Mouse (Mus musculus): ENCODE data around the gene Plppr3.

Gene Plppr3

GRCm38 (mm10) chr10:79865801-79866295 is 8.6 kb downstream of the Plppr3 start:
- DNase-seq (ENCODE audit: low read depth, low spot score) = peak; percentile 26

- peak; percentile 20 for DNase-seq (ENCODE audit: low read depth, low spot score)
Measured at GRCm38 (mm10) chr10:79865189-79865601, 9.2 kb downstream of the Plppr3 start.

GRCm38 (mm10) chr10:79864351-79865188 is 9.9 kb downstream of the Plppr3 start:
- DNase-seq (ENCODE audit: low read depth, low spot score) = peak; percentile 76

DNA sequence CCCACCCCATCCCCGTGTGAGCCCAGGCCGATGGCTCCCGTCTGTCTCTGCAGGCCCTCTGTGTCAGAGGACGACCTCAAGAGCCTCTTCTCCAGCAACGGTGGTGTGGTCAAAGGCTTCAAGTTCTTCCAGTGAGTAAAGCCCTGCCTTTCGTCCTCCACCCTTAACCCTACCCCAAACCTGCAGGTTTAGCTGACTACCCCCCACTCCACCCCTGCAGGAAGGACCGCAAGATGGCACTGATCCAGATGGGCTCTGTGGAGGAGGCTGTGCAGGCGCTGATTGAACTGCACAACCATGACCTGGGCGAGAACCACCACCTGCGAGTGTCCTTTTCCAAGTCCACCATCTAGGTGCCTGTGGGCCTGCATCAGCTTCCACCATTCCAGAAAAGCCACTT is 11.5 kb downstream of the Plppr3 start:
- DNase-seq (ENCODE audit: low read depth, low spot score) = no peak

DNA sequence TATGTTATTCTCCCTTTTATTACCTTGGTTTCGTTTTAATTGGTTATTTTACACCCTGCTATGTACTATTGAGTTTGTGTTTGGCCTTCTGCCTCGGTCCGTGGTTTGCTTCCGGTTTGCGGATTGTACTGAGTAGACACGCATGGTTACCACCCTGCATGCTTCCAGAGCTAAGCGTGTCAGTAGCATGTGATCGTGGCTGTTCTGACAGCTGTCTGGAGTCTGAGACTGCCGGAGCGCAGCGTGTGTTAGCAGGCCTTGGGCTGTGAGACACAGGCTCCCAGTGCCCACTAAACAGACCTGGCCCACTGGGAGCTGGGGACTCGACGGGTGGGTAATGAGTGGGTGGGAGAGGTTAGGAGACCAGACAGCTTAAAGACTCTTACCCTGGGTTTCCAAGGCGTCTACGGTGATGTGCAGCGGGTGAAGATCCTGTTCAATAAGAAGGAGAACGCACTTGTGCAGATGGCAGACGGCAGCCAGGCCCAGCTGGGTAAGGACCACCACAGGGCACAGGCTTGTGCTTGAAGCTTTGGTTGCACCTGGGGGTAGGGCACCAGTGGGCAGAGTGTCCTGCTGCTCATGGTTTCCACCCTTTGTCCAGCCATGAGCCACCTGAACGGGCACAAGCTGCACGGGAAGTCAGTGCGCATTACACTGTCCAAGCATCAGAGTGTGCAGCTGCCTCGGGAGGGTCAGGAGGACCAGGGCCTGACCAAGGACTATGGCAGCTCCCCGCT is 12.2 kb downstream of the Plppr3 start:
- DNase-seq (ENCODE audit: low read depth, low spot score) = no peak

DNA sequence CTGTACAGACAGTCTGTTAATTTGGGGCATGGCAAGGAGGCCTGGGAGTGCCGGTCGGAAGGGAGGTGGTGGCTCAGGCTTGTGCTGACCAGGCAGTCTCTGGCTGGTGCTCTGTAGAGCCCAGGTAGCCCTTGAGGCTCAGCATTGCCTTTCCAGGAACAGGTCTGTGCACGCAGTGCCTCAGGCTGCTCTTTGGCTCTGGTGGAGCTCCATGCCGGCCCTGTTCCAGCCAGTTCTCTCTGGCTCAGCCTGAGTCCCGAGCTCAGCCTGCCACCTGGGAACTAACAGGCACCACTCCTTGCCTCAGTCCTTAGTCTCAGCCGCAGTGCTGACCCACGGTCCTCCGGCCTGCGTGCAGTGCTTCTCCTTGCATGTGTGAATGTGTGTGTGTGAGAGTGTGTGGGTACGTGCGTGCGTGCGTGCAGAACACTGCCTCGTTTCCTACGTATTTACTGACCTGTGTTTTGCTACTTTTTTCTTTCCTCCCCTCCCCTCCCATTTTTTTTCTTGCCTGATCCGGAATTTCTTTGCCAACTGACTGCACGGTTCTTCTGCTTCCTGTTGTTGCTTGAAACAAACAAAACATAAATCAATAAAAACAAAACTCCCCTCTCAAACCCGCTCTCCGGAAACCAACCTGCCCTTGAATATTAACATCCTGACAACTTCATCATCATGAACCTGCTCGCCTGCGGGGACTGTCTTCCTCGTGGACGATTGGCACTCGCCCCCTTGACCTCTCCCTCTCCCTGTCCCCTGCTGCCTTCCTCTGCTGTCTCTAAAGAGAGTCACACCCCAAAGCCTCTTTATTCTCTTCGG is 13.0 kb downstream of the Plppr3 start:
- no peak for DNase-seq (ENCODE audit: low read depth, low spot score)

- DNase-seq (ENCODE audit: low read depth, low spot score) = no peak
Measured at GRCm38 (mm10) chr10:79860079-79860911, 14.1 kb downstream of the Plppr3 start.

DNA sequence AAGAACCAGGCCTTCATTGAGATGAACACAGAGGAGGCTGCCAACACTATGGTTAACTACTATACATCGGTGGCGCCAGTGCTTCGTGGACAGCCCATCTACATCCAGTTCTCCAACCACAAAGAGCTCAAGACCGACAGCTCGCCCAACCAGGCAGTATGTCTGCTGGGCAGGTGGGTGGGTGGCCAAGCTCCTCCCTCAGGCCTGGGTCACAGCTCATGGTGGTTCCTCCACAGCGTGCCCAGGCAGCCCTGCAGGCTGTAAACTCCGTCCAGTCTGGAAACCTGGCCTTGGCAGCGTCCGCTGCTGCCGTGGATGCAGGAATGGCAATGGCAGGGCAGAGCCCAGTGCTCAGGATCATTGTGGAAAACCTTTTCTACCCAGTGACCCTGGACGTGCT is 15.3 kb downstream of the Plppr3 start:
- DNase-seq (ENCODE audit: low read depth, low spot score) = peak; percentile 32

DNA sequence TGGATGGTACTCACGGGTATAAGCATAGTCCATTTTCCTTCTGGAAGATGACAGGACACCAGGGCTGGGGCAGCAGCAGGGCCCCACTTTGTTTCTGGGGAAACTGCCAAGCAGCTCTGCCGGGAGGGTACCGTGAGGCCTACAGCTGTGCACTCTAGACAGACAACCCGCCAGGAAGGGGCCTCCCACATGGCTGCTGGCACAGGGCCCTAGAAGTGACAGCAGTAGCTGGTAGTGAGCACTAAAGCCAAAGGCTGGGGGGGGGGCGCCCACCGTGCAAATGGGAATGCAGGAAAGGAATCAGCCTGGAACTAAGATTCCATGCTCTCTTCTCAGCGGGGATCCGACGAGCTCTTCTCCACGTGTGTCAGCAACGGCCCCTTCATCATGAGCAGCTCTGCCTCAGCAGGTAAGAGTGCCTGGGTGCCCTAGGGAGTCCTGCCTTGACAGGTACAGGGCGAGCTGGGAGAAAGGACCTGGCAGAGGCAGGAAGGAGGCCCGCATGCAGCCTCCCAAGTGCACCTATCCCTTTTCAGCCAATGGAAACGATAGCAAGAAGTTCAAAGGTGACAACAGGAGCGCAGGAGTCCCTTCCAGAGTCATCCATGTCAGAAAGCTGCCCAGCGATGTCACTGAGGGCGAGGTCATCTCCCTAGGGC is 15.9 kb downstream of the Plppr3 start:
- peak; percentile 72 for DNase-seq (ENCODE audit: low read depth, low spot score)

DNA sequence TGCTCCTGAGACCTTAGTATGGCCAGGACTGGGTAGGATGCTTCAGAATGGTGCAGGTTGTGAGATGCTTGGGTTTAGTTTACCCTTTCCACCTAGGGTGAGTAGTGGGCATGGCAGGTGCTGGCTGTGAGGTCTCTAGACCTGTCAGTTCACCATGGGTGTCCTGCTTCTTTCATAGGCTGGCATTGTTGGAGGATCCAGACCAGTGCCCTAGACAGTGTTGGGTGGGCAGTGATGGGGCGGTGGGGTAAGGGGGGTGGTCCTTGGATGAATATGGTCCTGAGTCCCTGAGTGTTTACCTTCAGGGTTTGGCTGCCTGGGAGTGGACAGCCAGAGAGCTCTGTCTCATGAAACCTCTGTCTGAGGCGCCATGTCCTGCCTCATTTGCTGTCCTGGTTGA is 16.5 kb downstream of the Plppr3 start:
- no peak for DNase-seq (ENCODE audit: low read depth, low spot score)

DNA sequence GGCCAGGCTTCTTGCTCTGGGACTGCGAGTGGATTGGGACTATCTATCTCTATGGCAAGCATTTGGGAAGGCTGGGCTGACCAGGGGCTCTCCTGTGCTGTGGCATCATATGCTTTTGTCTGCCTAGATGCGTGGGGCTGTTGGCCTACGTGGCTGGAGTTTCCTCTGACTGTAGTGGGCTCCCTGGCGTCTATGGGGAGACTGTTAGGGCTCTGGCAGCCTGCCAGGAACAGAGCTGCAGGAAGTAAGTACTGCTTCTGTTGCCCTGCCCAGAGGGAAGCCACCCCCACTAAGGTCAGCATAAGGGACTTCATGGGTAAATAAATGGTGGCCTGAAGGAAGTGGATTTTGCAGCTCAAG is 17.0 kb downstream of the Plppr3 start:
- DNase-seq (ENCODE audit: low read depth, low spot score) = peak; percentile 69

DNA sequence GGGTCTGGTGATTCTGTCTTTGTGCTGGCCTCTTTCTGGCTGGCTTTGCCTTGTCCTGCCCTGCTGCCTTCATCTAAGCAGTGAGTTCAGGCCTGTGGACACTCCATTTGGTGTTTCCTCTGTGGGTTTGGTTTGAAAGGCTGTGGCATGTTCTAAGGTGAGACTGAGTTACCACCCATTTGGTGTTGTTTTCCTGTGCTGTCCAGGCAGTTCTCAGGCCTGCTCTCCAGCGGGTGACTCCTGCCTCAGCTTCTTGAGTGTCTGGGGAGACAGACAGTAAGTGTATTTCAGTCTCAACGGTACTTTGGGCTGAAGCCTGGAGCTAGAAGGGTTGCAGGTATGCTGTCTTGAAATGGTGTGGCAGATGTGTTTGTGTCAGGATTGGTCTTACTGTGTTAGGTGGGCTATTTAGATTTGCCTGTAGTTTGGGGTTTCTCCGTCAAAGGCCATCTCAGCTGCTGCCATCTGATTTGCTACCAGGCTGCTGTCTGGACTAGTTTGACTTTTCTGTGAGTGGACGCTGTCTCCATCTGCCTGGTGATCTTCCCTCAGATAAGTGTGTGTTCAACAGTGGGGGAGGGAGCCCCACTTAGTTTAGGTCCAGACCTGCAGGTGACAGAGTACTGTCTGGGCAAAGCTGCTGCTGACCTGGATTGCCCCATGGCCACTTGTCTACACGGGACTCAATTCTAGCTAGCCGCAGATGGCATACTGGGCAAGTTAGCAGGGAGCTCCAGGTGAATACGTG is 17.6 kb downstream of the Plppr3 start:
- DNase-seq (ENCODE audit: low read depth, low spot score) = peak; percentile 26

DNA sequence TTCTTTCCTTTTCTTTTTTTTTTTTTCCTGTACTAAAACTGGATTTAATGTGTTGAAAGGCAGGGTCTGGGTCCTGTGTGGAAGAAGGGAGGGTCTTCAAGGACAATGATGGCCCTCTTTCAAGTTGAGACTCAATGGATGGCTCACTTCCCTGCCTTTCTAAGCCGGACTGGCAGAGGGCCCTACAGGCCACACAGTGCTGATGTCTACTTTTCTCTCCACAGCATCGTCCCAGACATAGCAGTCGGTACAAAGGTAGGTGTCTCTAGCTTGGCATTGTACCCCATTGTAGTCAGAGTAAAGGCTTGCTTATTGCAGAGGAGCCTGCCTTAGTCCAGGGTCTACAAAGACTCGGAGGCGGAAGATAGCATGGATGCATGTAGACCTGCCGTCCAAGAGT is 18.2 kb downstream of the Plppr3 start:
- DNase-seq (ENCODE audit: low read depth, low spot score) = no peak

DNA sequence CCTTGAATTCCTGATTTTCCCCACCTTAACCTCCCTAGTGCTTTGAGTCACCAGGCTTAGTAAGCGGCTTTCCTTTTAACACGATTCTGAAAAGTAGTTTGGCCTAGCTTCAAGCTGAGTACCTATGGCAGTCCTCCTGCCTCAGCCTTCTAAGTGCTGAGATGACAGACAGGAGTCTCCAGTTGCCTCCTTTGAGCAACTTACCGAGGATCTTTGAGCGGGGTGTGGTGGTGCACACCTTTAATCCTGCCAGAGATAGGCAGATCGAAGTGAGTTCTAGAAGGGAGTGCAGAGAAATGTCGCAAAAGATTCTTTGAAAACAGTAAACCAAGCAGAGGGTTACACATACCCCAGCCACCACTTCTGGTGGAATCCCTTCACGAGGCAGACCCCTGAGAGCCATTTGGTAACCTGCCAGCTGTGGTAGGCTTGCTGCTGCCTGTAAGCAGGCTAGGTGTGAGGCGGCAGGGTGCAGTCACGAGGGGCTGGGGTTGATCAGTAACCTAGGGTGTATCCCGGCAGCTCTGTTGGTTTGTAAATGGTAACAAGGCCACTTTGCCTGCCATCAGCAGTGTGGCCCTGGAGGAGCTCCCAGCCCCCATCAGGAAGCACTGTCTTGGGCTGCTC is 18.8 kb downstream of the Plppr3 start:
- DNase-seq (ENCODE audit: low read depth, low spot score) = peak; percentile 40

DNA sequence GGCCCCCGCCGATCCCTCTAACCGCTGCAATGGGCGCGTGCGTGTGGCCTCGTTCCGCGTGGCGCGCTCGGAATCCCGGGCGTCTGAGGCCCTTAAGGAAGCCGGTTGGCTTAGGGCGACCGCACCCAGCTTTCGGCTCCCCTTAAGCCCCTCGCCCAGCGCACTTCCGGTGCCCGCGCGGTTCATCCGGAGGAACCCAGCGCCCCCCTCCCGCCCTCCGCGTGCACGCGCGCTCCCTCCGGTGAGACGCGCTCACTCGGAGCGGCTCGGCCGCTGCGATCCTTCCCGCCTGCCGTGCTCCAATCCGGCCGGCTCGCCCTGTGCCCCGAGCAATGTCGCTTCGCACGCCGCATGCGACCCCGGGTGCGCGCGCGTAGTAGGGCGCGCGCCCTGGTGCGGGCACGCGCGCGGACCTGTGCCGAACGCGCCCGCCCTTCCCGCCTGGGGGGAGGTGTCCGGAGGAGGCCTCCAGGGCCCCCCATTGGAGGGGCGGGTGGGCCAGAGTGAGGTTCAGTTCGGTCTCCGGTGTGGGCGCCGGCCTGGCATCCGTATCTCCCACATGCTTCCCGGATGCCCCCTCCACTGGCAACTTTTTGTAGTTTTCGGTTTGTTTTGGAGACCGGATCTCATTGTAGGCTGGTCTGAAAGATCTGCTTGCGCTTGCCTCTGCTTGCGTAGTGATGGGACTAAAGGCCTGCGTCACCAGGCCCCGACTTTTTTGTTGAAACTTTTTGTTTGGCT is 19.5 kb downstream of the Plppr3 start:
- peak; percentile 57 for DNase-seq (ENCODE audit: low read depth, low spot score)

- peak; percentile 100 for DNase-seq (ENCODE audit: low read depth, low spot score)
Measured at GRCm38 (mm10) chr10:79853860-79854795, 20.3 kb downstream of the Plppr3 start, which contains the start of gene Ptbp1. Gene Ptbp1 (plus strand): TSS chr10:79854427.

DNA sequence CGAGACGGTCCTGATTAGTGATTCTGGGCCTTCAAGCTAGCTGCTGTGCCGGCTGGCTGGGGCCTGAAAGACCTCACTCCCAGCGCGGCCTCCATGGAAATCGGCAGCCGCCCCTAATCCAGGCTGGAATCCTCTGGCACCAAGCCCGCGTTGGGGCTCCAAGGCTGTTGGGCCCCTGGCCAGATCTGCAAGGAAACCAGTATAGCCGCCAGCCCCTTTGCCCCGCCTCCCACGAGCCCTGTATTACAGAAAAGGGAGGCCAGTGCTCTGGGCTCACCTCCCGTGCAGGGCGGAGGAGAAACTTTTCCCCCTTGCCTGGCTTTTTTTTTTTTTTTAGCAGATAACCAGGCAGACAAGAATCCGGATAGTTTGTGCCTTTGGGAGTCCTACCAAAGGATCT is 21.0 kb downstream of the Plppr3 start:
- DNase-seq (ENCODE audit: low read depth, low spot score) = peak; percentile 97

All from 3T3-L1 (cell line).